ENCODE assay signal across 7 mouse cellular contexts in the genomic region with DNA sequence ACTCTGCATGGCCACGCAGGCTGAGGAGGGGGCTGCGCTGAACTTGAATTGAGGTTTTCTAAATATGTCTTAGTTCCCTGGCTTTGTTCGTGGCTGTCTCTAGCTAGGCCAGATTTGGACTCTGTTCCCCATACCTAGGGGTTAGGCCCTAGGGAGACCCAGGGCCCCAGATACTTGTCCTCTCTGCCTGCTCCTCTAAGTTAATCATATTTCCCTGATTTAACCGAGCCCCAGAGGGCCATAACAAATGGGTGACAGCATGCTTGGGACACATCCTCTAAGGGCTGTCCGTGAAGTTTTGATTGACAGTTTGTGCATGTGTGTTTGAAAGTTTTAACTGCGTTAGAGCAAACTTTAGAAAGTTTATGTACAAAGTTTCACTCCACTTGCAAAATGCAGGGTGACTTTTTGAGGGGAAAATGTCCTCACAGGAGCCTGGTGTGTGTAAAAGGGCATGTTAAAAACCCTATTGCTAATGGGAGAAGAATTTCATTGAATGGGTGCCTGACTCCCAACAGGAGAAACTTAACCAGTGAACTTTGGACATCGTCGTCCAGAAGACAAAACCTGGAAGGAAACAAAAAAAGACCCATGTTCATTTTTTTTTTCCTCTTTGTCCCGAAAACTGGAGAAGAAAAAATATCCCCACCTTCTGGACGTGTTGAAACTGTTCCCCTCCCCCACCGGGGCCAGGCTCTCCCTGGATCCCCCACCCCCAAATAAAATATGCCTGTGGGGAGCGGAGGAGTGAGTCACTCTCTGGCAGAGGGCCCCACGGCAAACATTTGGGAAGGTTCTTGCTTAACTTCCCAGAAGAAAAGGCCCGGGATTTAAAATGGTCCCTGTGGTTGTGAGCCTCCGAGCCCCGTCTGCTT. TPM values are rescaled to one million over a fixed set of nuclear protein-coding genes. Genes with fewer than 3 reads are reported as not detected.
DNase-seq lines count a peak whose midpoint lies in the region; ATAC-seq lines count a peak whose summit lies in the region.

No protein-coding gene starts in this region.

- no peaks in the 10 kb centered on the region for H3K9me3 ChIP-seq in forebrain, embryonic 15.5 days
- no peaks in the 10 kb centered on the region for H3K9me3 ChIP-seq in hindbrain, embryonic 11.5 days (ENCODE audit: control insufficient read depth, low read length)
- H3K9me3 ChIP-seq in neural tube, embryonic 12.5 days = no peaks in the 10 kb centered on the region

- 1% methylated on average over 16 of the region's 16 CpGs for WGBS in forebrain, embryonic 15.5 days
- 14% methylated on average over 16 of the region's 16 CpGs for WGBS in hindbrain, embryonic 11.5 days
- whole genome bisulfite sequencing in neural tube, embryonic 12.5 days = 15% methylated on average over 16 of the region's 16 CpGs

- H3K27ac ChIP-seq in forebrain, embryonic 15.5 days (replicated peaks) = peak overlapping the region; percentile 86
- H3K27ac ChIP-seq in hindbrain, embryonic 11.5 days (ENCODE audit: low read depth, low read length) = no peak overlapping the region
- 0 out of 2 replicates have a peak overlapping the region, but pooled peaks have one; percentile 32 for H3K27ac ChIP-seq in neural tube, embryonic 12.5 days

- H3K9ac ChIP-seq in forebrain, embryonic 15.5 days (replicated peaks) = peak overlapping the region; percentile 67
- peak overlapping the region; percentile 84 for H3K9ac ChIP-seq in hindbrain, embryonic 11.5 days (ENCODE audit: low read depth, low read length)
- peak overlapping the region; percentile 90 for H3K9ac ChIP-seq in neural tube, embryonic 12.5 days

- no peaks in the 10 kb centered on the region for H3K27me3 ChIP-seq in forebrain, embryonic 15.5 days
- no peaks in the 10 kb centered on the region for H3K27me3 ChIP-seq in hindbrain, embryonic 11.5 days (ENCODE audit: control insufficient read depth, insufficient read depth, low read length)
- 0 out of 2 replicates have a peak, but pooled peaks cover 4% of the 10 kb centered on the region for H3K27me3 ChIP-seq in neural tube, embryonic 12.5 days (replicated peaks)

- DNase-seq in B cell, adult 2 months = peak; percentile 13 to 15
- DNase-seq in MN1 (ENCODE audit: low spot score) (peak; percentile 25), liver (peak; percentile 62)
- peak; percentile 40 for DNase-seq in hindbrain, embryonic 11.5 days (ENCODE audit: low spot score)
- no peak for DNase-seq in layer of hippocampus, postnatal 14 days (ENCODE audit: low spot score in 2 of 2)

- H3K4me3 ChIP-seq in forebrain, embryonic 15.5 days = peak overlapping the region; percentile 60
- peak overlapping the region; percentile 82 for H3K4me3 ChIP-seq in hindbrain, embryonic 11.5 days (ENCODE audit: low read depth, low read length)
- H3K4me3 ChIP-seq in neural tube, embryonic 12.5 days = peak overlapping the region; percentile 90

- peak; percentile 20 for ATAC-seq in forebrain, embryonic 15.5 days (replicated peaks)
- ATAC-seq in hindbrain, embryonic 11.5 days (ENCODE audit: low FRiP score) = 0 out of 2 replicates have a peak, but pooled peaks have one; percentile 3
- ATAC-seq in neural tube, embryonic 12.5 days (ENCODE audit: low FRiP score, low read depth) = peak; percentile 18; the same call in 1 of the 2 replicates

- no peaks in the 10 kb centered on the region for H3K36me3 ChIP-seq in forebrain, embryonic 15.5 days
- no peaks in the 10 kb centered on the region for H3K36me3 ChIP-seq in hindbrain, embryonic 11.5 days (ENCODE audit: control insufficient read depth, insufficient read depth, low read length)
- no peaks in the 10 kb centered on the region for H3K36me3 ChIP-seq in neural tube, embryonic 12.5 days

- H3K4me1 ChIP-seq in forebrain, embryonic 15.5 days = peaks cover 54% of the 10 kb centered on the region
- peaks cover 9% of the 10 kb centered on the region; the same call in 1 of the 2 replicates for H3K4me1 ChIP-seq in hindbrain, embryonic 11.5 days (replicated peaks; ENCODE audit: control insufficient read depth, insufficient read depth, low read length)
- peaks cover 23% of the 10 kb centered on the region for H3K4me1 ChIP-seq in neural tube, embryonic 12.5 days

- peak overlapping the region; percentile 62 for H3K4me2 ChIP-seq in forebrain, embryonic 15.5 days (replicated peaks)
- H3K4me2 ChIP-seq in hindbrain, embryonic 11.5 days (replicated peaks; ENCODE audit: low read depth, low read length) = peak overlapping the region; percentile 73
- peak overlapping the region; percentile 84 for H3K4me2 ChIP-seq in neural tube, embryonic 12.5 days (replicated peaks)

RNA-seq across cellular contexts. Expression of a gene that starts 1.1 kb away (rescaled TPM):
- polyA plus RNA-seq in forebrain, embryonic 15.5 days (2015; fragmentation: Nextera tagmentation; extraction: Ambion mirVana) = 90.0 and 110 TPM in 2 replicates
- 84.5 and 87.8 TPM in 2 replicates for polyA plus RNA-seq in hindbrain, embryonic 11.5 days (2014; fragmentation: Nextera tagmentation; extraction: Ambion mirVana)
- 70.7 and 74.6 TPM in 2 replicates for polyA plus RNA-seq in neural tube, embryonic 12.5 days (2016; fragmentation: Nextera tagmentation; extraction: Ambion mirVana)
- 10 to 100 TPM; 50.3 to 53.0 TPM for total RNA-seq in layer of hippocampus, postnatal 14 days (2021)

Comparison
In these comparisons a context has a peak if more than half of its experiments do, and no peak if none do; other contexts are left out.
1. DNase-seq: peak in B cell, adult 2 months (2 of 2), MN1 (single experiment), hindbrain, embryonic 11.5 days (single experiment) and liver (single experiment); none in layer of hippocampus, postnatal 14 days (0 of 2).
2. Peak in every context shown above with its lines, with median percentiles within 50 percentile points of each other: ATAC-seq, H3K4me2 ChIP-seq, H3K4me3 ChIP-seq and H3K9ac ChIP-seq.